Mouse (Mus musculus) heart, adult 2 months (tissue): Measurements from ENCODE around the gene N4bp3.

Experiments
- CTCF ChIP-seq: fragments of 200-600 bp; IDR thresholded peaks from 2 replicates; pipeline ENCODE4 v1.8.1; 2022; ENCODE audit warnings: antibody characterized with exemption, mild to moderate bottlenecking, moderate library complexity
- EP300 ChIP-seq: fragments of 200-500 bp; IDR thresholded peaks from 2 replicates; pipeline ENCODE4 v1.6.1; 2011; ENCODE audit warnings: low read depth, low read length, control low read depth; ENCODE audit not compliant: insufficient read depth
- POLR2A ChIP-seq: fragments of 200-500 bp; IDR thresholded peaks from 2 replicates; pipeline ENCODE4 v1.6.1; 2011; ENCODE audit warnings: mild to moderate bottlenecking, low read depth, low read length, control low read depth; ENCODE audit not compliant: insufficient read depth

DNA sequence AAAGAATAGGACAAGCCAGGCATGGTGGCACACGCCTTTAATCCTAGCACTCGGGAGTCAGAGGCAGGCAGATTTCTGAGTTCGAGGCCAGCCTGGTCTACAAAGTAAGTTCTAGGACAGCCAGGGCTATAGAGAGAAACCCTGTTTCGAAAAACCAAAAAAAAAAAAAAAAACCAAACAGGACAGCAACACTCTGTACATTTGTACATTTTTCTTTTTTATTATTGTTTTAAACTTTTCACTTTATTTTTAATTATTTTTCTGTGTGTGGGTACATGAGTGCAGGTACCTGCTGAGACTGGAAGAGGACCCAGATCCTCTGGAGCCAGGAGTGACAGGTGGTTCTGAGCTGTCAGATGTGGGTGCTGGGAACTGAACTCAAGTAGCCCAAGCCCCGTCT is 24.7 kb upstream of the N4bp3 start:
- no peak for TF ChIP-seq CTCF
- no peak for TF ChIP-seq POLR2A
- TF ChIP-seq EP300 = no peak
